Mouse (Mus musculus) lung, postnatal 4 days (tissue): ENCODE data around the gene Arpp19.

Source experiments
- DNase-seq, 2 experiments: peaks; one replicate each; pipeline ENCODE4 v3.0.0; 2021

Gene Arpp19

DNA sequence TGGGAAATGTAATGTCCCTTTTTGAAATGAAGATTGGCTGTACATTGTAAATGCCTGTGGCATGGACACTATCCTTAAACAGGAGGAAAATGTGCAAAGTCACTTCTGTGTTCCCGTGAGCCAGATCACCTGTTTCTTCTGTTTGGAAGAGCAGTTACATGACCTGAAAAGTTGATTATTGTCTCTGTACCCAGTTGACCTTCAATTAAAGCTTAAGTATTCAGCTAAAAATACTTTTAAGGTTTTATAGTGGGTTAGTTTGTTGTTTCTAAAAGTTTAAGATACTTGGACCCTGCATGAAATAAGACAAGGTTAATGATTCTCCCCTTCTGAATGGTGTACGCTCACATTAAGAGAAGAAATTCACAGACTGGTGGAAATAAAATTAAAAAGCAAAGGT lies 3.2 kb downstream of the Arpp19 start:
- no peak for DNase-seq

DNA sequence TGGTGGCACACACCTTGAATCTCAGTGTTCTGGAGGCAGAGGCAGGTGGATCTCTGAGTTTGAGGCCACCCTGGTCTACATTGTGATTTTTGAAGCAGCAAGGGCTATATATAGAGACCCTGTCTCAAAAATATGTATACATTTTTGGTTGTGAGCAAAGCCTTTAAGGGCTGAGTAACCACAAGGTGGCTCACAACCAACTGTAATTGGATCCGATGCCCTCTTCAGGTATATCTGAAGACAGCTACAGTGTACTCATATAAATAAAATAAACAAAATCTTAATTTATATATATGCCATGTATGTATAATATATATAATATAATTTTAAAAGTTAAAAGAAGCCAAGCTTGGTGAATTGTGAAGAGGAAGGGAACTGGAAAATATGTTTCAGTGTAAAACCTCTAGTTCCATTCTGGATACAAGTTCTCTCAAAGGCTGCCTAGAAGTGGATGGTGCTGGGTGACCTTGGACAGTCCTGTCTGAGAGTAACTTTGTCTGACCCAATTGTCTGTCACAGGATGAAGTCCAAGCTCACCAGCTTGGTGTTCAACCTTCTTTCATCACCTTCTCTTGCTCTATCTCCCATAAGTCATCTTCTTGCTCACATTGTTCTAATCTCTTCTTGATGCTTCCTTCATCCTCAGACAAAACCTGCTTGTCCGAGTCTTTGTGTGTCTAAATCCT lies 4.6 kb downstream of the Arpp19 start:
- DNase-seq = no peak

GRCm38 (mm10) chr9:75043191-75043590 lies 5.8 kb downstream of the Arpp19 start:
- no peak for DNase-seq

GRCm38 (mm10) chr9:75047079-75047478 lies 9.7 kb downstream of the Arpp19 start:
- no peak for DNase-seq

DNA sequence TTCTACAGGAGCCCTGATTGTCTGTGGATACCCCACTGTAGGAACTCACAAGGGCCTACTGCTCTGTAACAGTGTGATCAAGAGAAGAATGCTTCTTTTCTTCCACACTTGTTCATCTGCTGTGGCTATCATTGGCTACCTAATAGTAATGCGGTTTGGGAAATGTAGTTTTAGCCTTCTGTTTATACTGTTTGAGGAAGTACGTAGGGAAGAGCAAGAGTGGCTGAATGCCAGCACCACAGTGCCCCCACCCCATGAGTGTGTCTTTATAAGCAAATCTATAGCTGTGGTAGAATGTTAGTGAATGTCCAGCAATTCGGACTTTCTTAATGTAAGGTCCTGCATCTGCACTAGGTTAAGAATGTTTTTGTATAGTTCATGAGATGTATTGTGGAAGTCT lies 11.7 kb downstream of the Arpp19 start:
- DNase-seq = peak; percentile 47

GRCm38 (mm10) chr9:75050003-75050402 lies 12.6 kb downstream of the Arpp19 start:
- peak; percentile 28 to 78 for DNase-seq

DNA sequence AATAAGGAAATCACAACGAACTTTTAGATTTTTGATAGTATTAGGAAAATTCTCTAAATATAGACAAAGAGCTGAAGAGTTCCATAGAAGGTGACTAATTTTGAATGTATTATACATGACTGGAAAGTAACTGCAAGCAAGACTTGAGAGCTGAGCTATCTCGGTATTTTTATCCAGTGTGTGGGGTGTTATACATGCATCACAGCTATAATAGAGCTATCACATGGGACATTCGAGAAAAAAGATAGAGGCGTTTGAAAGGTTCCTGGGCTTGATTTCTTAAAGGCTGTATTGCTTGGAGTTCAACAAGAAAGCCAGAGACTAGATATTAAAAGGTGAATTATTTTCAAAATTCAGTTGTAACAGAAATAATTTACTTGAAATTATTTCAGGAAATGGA lies 14.4 kb downstream of the Arpp19 start:
- DNase-seq = no peak

GRCm38 (mm10) chr9:75055046-75055445 lies 17.6 kb downstream of the Arpp19 start:
- DNase-seq = no peak

- DNase-seq = no peak
Measured at GRCm38 (mm10) chr9:75064678-75065331, 27.4 kb downstream of the Arpp19 start.

GRCm38 (mm10) chr9:75070457-75071028 lies 33.1 kb downstream of the Arpp19 start, which contains the start of gene Myo5a:
Myo5a (plus strand) TSS chr9:75071015.
- DNase-seq = no peak

- peak; percentile 79 to 86 for DNase-seq
Measured at GRCm38 (mm10) chr9:75071029-75071705, 33.8 kb downstream of the Arpp19 start.

DNA sequence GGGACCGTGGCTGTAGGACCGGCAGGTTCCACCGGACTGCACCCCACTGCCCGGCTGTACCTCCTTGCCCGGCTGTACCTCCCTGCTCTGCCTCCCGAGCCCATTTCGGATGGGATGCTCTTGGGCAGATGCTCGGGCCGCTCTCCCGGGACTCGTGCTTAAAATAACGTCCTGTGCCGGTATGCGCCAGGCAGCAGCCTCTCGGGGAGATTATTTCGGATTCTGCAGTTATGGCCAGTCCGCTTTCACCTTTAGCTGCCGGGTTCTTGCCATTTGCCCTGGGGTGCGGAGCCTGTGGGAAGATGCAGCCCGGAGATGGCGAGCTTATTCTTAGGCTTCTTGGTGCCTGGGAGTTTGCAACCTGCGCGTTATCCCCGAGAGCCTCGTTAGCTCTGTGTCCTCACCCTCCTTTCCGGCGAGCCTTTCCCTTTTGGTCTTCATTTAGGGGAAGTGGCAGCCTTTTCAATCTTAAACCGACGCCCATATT lies 34.3 kb downstream of the Arpp19 start:
- peak in 1 of 2 experiments; percentile 27 for DNase-seq

DNA sequence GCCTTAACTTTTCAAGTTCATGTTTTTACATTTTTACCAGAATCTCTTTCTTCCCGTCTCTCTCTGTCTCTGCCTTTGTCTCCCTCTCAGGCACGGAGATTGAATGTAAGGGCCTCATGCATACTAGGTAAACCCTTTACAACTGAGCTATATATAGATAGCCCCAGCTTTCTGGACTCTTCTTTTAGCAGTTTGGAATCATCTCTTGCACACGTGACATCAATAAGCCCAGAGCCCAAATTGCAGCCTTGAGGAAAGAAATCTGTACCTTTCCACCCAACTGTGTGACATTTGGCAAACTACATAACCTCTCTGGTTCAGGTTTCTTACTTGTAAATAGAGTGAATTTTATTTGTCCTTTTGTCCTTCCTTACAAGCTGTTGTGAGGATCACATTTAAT lies 34.9 kb downstream of the Arpp19 start:
- DNase-seq = no peak

GRCm38 (mm10) chr9:75077191-75077590 lies 39.8 kb downstream of the Arpp19 start:
- no peak for DNase-seq

DNA sequence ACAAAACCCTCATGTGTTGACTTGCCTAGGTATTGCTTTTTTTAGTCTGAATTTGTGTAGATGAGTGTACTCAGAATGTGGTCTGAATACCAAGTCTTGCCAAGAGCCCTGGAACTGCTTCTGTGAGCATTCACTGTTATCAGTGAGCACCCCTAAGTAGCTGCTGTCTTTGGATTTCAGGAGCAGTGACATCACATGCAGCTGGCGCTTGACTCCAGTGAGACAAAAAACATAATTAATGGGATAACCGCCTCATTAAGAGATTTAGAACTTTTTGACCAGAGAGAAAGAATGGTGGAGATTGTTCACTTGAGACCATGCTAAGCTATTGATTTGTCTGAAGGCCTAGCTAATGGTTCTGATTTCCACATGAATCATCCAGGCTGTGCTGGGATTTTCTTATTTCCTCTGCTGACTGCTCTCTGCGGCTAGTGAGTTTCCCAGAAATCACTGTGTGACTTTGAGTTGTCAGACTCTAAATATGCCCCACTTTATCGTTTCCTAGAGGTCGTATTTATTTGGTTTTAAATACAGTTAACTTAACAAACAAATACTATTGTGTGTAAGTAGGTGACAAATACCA lies 47.9 kb downstream of the Arpp19 start:
- DNase-seq = no peak

GRCm38 (mm10) chr9:75087823-75088222 lies 50.4 kb downstream of the Arpp19 start:
- DNase-seq = no peak

- no peak for DNase-seq
Measured at GRCm38 (mm10) chr9:75089285-75089684, 51.9 kb downstream of the Arpp19 start.

DNA sequence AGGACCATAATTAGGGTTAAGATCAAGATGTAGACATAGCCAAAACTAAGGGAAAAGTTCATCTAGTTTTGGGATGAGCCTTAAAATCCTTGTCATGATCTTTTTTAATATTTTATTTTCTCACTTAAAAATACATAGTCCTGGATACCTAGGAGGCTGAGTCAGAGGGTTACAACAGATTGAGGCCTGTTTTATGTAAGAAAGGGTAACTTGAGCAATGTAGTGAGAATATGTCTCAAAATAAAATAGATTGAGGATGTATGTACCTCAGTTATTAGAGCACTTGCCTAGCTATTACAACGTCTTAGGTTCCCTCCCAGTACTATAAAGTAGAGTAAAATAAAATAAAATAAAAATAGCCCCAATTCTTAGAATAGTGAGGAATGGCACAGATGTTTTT lies 54.7 kb downstream of the Arpp19 start:
- DNase-seq = no peak

- no peak for DNase-seq
Measured at GRCm38 (mm10) chr9:75094762-75095161, 57.3 kb downstream of the Arpp19 start.

DNA sequence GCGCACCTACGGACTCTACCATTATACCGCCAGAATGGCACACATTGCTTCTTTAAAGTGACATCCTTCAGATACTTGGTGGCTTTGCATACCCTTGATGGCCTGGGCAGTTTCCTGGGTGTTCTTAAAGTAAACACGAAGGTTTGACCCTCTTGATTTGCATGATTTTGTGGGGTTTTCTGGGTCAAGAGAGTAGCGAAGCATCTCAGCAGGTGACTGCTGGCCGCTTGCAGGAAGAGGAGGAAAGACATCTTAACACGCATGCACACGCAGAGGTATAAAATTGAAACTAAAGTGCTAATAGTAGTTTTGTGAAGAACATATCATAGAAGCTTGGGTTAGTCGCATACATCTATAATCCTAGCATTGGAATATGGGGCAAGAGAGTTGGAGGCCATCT lies 61.5 kb downstream of the Arpp19 start:
- no peak for DNase-seq

- no peak for DNase-seq
Measured at GRCm38 (mm10) chr9:75100157-75100781, 62.9 kb downstream of the Arpp19 start.

GRCm38 (mm10) chr9:75102131-75102530 lies 64.7 kb downstream of the Arpp19 start:
- no peak for DNase-seq
